Mouse (Mus musculus): ENCODE results near the gene Prr12.

Gene Prr12

DNA sequence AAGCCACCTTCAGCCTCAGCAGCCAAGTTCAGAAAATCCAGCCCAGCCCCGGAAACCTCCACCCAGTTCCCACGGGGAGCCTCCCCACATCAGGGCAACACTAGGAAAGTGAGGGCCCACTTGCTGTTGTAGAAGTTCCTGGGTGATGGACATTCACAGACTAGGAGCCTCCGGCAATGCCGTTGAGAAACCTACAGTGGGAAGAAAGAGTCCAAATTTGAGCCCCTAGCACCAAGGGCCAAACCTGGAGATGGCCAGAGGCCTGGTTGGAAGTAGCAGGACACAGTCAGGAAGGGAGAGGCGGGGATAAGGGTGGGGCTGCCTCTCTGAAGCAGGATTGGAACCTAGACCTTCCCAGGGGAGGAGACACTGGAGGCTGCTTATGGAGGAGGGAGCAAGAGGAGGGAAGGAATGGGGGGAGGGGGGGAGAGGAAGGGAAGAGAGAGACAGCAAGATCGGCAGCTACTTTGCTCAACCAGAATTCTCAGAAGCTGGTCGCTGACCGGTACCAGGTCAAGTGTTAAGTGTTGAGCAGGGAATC lies 33.6 kb downstream of the Prr12 start:
- peak; percentile 71 for DNase-seq

DNA sequence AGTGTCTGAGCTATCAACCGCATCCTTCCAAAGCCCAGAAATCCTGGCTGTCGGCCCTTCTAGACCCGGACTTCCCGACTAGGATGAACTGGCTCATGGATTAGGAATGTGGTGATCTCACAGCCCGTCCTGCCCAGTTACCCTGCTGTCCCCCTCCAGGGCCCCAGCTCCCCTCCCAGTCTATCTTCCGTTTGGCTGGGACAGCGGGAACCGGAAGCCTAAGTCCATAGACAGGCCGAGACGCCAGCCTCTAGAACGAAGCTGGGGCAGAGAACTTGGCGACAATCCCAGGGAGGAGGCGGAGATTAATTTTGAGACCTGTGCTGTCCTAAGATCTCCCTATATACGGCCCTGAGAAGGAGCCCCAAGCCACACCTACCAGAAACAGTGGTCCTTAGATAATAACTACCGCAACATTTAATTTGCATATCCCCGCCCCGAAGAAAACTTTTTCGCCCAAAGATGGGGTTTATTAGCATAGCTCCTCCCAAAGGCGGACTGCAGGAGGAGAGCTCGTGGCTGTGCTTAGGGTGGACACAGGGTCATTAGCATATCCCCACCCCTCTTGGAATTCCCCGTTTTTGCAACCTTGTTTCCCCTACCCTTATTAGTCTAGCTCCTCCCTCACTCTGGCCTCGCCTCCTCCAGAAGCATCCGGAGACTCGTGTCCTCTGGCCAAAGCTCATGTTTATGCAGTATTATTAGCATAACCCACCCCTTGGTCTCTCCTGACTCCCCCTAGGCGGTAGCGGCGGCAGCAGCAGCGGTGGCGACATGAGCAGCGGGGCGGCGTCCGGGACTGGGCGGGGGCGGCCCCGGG lies 35.2 kb downstream of the Prr12 start, which contains the start of gene Rras:
Gene Rras, plus strand, starts transcription at position 720 of the 820 bp plus-strand sequence.
- DNase-seq = peak; percentile 92

DNA sequence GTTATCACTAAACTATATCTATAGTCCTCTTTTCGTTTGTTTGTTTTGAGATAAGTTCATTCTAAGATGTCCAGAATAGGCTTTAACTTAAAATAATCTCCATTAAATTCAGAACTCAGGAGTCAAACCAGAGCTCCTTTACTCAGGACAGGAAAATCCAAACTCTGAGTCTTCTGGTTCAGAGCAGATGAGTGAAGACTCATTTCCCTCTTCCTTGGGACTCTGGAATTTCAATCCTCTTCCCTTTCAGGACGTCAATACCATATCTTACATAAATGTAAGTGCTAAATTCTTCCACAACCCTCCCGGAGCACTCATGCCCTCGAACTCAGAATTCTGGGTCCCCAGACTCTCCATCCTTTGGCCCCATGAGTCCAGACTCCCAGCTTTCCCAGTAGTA lies 35.9 kb downstream of the Prr12 start:
- DNase-seq = no peak

DNA sequence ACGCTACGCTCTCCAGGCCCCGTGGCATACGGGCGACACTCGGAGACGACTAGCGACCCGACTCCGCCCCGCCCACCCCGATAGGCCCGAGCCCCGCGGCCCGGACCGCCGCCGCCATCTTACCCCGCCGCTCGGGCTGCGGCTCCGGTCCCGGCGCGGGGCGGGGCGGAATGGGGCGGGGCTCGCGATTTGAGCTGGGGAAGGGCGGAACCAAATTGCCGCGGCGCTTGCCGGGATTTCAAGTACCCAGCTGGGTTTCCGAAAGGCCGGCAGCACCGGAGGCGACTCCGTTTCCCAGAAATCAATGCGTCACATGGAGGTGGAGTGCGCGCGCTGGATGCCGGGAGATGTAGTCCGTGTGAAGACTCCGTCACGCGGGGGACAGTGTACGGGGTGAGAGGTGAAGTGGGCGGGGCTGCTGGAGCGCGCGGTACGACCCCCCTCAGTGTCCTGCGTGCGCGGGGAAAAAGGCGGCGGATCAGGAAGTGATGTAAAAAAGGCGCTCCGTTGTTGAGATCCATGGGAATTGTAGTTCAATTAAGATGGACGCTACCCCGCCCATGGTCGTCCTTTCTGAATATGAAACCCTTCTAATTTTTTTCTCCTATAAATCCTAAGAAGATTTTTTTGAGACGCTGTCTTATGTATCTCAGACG lies 36.6 kb downstream of the Prr12 start, which contains the start of gene Scaf1:
Gene Scaf1, minus strand, starts transcription at position 407 of the 656 bp plus-strand sequence.
- DNase-seq = peak; percentile 99

DNA sequence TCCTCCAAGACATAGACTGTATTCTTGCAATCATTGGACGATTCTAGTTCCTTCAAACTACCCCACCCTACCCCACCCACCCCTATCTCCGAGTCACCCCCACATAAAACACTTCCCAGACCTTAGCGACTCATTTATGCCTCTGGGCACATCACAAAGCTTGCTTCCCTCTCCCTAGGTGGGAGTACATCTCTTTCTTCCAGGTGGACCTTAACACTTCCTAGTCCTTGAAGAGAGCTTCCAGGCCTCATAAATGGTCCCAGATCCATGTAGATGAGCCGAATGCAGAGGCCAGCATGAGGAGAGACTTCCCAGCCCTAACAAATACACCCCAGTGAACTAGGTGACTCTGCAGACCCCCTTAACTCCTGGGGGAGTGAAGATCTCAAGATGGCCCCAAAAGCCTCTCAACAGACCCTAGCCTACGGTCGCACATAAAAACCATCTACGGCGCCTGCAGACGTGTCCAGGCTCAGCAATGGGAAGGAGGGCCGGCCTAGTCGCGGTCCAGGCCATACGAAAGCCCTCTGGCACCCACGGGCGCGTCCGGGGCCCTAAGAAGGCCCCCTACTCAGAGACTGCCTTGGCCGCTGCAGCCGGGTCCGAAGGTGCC lies 37.2 kb downstream of the Prr12 start:
- peak; percentile 15 for DNase-seq

DNA sequence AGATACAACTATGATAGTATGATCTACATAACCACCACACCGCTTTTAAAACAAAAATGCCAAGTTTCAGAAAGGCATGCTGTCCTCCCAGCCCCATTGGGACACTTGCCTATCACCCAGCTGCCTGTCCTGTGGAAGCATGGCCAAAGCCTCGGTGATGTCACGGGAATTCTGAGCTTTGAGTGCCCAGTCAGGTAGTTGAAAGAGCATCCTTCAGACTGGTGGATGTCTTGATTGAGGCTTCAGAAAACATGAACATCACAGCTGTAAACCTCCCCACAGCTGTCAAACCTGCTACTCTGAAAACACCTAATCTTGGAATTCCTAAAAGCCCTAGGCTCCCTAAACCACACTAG lies 38.6 kb downstream of the Prr12 start:
- DNase-seq = no peak

DNA sequence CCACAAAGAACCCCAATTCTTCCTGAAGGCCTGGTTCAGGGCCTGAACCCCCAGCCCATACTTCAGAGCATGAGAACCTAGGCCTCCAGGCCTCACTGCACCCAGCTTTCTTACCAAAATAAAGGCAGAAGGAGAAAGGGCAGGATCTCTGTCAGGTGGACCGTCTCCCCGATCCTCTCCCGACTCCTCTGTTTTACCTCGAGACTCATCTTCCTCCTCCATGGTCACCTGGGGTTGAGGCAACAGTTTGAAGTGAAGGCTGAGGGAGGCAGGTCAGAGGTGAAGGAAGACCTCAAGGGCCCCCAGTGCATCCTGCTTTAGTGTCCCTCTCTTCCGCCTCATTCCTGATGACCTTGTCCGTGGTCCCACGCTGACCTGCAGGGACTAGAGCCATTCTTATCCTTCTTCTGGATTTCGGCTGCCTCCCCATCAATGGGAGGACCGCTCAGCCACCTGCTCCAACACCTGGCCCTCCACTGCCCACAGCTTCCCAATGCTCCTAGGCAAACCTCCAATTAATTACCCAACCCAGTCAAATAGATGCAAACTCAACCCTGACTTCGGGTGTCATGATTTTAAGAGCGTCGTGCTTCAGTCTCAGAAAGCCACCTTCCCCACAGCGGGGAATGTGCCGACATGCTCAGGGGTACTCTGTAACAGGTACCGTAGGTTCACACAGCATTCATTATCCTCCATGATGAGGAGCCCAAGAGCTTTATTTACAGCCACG lies 39.1 kb downstream of the Prr12 start:
- DNase-seq = no peak

DNA sequence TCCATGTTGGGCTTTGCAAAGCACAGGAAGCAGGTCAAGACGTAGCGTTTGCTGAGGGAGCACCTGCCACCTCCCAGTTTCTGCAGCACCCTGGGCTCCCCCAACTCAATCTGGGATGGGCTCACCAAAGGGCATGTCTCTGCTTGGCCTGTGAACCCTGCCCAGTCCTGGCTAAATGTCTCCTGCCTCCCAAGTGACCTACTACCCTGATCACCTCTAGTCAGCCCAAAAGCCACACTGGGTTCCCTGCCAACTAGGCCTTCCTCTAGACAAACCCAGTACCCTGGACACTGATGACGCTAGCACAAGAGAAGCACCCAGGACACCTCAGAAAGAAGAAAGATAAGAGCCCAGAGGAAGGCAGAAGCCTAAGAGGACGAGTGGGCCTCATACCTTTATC lies 39.9 kb downstream of the Prr12 start:
- no peak for DNase-seq

DNA sequence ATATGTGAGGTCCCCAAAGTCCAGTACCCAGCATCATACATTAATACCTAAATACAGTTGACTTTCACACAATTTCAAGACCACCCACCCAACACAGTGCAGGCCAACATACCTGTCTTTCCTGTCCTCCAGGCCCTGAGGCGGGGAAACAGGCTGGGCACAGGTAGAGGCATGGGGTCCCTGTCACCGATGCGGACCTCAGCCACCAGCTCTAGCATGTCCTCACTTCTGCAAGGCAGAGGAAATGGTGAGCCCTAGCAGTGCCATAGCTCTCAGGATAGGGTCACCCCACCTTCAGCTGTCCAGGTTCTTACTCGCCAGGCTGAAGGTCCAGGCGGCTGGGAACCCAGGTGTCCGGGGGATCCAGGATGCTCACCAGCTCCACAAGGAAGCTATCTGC lies 40.7 kb downstream of the Prr12 start:
- DNase-seq = no peak

DNA sequence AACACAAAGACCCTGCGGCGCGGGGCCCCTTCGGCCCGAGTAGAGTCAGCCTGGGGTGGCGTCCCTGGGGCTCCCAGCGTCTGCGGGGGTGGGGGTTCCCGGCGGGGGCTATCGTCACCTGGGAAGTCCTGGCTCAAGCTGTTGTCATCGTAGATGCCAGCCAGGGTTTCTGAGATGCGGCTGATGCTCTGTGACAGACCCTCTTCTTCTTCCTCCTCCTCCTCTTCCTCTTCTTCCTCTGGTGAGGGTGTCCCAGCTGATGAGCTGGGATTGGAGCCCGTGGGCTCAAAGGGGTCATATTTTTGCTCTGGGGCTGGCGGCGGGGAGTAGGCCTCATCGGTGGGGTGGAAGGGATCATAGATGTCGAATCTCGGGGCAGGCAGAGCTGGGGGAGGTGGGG lies 44.3 kb downstream of the Prr12 start:
- no peak for DNase-seq

DNA sequence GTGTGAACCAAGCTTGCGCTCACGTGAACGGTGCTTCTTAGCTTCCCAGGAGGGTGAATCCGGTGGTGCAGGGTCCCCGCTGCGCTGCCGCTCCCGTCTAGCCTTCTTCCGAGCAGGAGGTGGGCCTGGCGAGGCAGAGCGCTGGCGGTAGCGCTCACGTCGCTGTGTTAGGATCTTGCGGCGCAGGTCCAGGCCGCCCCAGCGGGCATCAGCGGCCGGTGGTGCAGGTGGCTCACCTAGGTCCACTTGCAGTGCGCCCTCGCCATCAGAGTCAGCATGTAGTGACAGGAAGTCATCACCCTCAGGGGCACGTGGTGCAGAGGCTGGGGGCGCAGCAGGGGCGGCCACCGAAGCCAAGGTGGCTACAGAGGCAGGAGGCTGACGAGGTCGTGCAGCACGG lies 44.8 kb downstream of the Prr12 start:
- DNase-seq = no peak

DNA sequence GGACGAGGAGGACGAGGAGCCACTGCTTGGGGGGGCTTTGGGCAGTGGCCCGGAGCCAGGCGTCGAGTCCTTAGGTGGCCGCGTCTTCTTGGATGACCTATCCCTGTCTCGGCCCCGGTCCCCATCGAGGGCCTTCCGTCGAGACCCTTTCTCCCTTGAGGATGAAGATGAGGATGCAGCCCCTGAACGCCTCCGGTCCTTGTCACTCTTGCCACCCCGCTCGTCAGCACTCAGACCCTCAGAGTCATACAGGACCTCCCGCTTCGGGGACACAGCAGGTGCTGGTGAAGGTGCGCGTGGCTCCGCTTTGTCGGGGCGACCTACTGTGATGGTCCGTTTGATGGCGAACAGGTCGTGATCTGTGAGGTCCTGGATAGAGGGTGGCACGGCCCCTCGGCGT lies 45.5 kb downstream of the Prr12 start:
- DNase-seq = no peak

DNA sequence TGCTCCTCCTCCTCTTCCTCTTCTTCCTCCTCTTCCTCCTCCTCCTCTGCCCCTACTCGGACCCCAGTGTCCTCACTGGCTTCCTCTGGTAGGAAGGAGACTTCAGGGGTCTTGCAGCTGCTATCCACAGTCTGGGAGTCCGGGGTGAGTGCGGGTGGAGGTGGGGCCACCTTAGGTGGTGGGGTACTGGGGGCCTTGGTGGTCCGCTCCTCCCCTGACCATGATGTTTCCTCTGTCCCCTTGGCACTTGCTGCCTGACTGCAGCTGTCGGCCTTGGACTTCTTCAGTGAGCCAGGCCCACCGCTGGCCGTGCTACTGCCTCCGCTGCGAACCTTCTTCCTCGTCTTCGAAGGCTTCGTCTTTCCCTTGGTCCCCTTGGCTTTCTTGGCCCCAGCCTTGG lies 46.2 kb downstream of the Prr12 start:
- DNase-seq = no peak

DNA sequence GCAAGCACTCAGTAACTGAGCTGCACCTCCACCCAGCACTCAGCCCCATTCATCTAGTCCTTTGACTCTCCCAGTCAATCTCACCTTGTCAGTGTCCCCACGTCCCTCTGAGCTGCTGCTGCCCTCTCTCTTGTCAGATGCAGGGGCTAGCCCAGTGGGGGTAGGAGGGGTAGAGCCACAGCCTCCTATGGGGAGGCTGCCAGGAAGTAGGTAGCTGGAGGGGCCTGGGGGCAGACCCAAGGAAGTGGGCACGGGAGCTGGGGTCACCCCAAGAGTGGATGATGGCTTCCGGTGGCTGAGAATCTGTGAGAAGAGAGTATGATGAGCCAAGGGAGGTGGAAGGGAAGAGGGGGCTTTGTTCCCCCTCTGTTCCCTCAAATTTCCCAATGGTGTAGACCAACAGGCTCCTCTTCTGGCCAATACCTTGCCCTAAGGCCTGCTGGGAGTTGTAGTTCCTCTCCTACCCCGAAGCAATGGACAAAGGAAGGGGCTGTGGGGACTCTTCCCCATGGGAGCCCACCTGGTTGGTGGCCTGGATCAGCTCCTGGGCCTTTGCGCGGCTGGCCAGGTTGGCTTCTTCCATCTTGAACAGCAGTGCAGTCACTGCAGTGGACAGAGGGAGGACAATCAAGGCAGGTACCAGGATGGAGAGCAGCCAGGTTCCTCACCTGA lies 47.2 kb downstream of the Prr12 start:
- no peak for DNase-seq

DNA sequence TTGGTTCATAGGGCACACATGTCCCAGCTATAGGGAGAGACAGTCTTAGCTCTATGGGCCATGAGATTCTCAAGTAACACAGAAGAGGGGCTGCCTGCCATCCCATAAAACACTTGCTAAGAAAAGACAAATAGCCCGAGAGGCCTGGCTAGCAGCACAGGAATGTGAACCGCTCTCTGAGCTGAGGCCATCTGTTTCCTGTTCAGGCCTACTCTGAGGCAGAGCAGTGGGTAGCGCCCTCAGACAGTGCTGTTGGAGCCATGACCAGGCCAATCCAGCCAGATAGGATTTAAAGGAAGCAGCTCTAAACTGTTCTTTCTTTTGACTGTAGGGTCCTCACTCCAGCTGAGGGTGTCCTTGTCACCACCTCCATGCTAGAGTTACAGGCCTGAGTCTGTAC lies 48.1 kb downstream of the Prr12 start:
- no peak for DNase-seq

DNA sequence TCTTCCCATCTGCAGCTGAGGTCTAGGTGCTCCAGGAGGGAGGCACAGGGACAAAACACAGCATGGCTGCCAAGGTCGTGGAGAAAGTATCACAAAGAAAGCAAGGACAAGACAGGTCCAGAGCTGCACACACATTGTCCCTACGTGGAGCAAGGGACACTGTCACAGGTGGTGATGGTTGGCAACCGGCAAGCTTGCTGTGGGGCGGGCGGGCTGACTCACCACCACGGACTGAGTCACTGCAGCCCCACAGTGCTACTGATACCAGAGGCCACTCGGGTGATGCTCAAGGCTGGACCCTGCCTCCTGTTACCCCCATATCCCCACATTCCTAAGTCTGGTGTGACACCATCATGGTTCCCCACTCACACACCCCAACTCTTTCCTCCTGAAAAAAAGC lies 50.2 kb downstream of the Prr12 start:
- no peak for DNase-seq

DNA sequence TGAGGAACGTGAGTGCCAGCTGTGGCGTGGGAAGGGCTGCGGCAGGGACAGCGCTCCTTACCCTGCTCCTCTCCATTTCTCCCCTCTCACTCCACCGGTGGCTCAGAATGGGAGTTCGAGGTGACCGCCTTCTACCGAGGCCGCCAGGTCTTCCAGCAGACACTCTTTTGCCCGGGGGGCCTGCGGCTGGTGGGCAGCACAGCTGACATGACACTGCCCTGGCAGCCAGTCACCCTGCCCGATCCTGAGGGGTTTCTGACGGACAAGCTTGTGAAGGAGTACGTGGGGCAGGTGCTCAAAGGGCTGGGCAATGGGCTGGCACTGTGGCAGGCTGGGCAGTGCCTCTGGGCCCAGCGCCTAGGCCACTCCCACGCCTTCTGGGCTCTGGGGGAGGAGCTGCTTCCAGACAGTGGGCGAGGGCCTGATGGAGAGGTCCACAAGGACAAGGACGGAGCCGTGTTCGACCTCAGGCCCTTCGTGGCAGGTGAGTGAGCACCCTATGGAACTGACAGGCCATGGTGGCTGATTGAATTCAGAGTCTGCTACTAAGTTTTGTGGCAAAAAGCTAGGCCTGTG lies 52.1 kb downstream of the Prr12 start:
- DNase-seq = no peak

DNA sequence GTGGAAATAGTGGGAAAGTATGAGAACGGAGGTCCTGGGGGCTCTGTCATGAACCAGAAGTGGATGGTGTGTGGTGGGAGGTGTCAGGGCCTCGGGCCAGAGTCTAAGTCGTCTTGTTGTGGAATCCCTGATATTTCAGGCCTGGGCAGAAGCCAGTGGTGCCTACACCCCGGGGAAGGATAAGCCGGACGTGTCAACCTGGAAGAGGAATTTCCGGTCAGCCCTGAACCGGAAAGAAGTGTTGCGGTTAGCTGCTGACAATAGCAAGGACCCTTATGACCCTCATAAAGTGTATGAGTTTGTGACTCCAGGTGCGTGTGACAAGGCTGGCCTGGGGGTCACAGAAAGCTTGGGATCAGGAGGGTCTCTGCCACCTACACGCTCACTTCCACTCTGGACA lies 52.9 kb downstream of the Prr12 start:
- peak; percentile 41 for DNase-seq

DNA sequence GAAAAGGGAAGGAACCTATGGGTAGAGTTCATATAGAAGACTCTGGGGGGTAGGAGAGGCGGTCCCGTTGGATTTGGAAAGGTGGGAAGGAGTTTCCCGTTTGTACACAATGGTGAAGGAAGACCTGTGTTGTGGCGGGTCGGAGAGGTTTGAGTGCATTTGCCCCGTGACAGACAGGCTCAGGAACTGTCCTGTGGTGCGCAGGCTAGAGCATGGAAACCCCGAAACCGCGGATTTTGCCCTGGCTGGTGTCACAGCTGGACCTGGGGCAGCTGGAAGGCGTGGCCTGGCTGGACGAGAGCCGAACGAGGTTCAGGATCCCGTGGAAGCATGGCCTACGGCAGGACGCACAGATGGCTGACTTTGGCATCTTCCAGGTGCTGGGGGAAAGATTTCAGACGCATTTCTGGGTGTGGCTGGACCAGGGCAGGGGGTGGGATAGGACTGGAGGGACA lies 54.2 kb downstream of the Prr12 start, which contains the start of gene Bcl2l12:
Gene Bcl2l12, minus strand, starts transcription at position 212 of the 455 bp plus-strand sequence.
- DNase-seq = peak; percentile 65

DNA sequence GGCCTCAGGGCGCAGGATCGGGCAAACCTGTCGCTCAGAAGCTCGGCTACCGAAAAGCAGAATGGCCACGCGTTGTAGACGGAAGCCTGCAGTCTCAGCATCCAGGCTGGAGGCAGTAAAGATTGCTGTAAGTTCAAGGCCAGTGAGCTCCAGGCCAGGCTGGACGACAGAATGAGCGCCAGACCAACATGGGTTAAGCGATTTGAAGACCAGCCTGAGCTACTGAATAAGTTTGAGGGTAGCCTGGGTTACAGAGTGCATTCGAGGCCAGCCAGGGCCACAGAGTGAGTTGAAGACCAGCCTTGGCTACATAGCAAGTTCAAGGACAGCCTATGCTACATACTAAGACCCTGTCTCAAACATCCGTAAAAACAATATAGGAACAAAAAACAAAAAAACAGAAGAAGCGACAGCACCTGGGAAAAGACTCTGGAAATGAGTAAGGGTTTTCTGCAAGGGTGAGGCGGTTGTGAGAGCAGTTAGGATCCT lies 54.7 kb downstream of the Prr12 start:
- DNase-seq = no peak

DNA sequence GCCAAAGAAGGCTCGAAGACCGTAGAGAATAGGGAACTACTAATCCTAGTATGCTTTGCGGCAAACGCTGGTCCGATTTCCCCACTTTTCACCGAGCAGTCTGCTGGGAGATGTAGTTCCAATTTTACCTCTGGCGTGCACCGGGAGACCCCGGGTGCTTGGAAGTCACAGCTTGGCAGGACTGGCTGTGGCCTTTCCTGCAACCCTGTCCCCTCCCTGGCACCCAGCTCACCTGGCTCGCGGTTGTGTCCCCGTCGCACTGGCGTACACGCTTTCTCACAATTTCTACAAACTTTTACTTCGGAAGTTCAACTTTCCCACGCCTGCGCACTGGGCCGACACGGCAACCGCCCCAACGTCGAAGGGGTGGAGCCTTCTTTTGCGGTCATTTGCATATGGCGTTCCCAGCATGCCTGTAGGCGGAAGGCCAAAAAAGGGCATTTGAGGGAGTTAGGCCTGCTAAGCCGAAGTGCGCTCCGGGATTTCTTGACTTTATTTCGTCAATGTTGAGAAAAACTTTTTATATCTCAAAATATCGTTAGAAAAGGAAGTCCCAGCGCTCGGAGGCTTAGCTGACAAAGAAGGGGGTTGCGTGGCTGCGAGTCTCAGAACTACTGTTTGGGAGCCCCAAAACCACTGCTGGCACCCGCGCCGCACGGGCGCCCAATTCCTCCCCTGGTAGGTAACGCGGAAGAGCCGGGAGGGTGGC lies 55.3 kb downstream of the Prr12 start, which contains the start of gene Irf3:
Gene Irf3, plus strand, starts transcription at position 418 of the 709 bp plus-strand sequence.
- DNase-seq = peak; percentile 98
